Mouse (Mus musculus) embryo, embryonic 9.5 days (tissue): ENCODE measurements at regions not wholly inside any gene's neighbourhood (a gene's known extent, or its start where the extent isn't known, plus 50 kb on each side); places are given as distances from the start of the nearest gene placed in this dataset.
A peak's percentile ranks its signal among the peaks of the same experiment; 100 is the strongest.
"Not testable (repeated sequence)": the region's sequence is repeated elsewhere in the genome, so short reads cannot be mapped to it uniquely, and the experiment has no call there.

ENCODE experiments used
- DNase-seq: peaks from one replicate; pipeline ENCODE4 v3.0.0-alpha.2; 2017; ENCODE audit errors: extremely low spot score

DNA sequence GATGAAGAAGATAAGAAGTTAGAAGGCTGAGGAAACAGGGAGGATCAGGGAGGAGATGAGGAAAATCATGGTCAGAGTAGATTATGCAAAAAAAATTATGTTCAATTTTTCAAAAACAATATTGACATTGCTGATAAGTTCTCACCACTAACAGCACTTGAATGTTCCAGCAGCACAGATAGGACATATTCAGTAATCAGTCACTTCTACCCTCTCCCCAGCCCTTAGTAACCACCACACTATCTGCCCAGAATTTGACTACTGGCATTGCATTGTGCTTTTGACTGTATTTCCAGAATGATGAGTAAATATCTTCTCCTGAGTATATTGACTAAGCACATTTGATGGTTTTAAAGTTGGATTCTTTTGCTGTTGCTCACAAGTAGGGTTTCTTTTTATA lies 140.5 kb downstream of the Cdca7 start:
- DNase-seq, result no peak

DNA sequence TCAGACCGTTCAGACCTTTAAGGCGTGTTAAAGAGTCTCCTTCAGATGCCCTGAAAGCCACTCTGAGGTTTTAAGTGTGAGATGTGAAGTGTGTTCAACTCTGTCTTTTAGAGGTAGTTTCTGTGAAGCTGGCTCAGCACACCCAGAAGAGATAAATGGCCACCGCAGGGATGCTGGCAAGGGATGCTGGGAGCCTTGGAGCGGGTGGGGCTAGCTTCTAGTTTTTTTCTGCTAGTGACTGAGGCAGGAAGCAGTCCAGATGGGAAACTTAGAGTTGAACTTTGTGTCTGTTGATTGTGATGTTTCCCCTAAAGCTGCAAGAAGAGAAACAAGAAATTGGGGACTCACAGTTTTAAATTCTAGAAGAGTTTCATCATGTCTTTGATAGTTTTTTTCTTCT lies 143.5 kb downstream of the Cdca7 start:
- DNase-seq, result no peak

DNA sequence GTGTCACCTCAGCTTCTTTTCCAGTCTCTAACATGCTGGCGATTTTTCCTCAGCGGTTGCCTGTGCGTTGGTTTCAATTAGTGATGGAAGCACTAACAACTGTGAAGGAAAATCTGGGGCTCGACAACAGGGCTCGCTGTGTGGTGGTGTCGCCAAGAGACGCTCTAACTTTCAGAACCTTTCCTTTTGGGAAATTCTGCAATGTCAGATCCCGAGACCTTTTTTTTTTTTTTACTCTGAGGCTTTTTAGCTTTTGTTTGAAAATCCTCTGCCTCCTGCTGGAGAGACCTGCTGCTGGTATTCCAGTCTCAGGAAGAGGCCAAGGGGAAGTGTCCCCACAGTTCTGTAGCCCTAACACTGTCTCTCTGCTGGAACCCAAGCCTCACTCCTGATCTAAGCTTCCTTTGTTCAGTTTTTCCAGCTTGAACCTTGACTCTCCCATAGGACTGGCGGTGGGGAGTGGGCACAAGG lies 144.3 kb downstream of the Cdca7 start:
- DNase-seq, result peak; percentile 56

DNA sequence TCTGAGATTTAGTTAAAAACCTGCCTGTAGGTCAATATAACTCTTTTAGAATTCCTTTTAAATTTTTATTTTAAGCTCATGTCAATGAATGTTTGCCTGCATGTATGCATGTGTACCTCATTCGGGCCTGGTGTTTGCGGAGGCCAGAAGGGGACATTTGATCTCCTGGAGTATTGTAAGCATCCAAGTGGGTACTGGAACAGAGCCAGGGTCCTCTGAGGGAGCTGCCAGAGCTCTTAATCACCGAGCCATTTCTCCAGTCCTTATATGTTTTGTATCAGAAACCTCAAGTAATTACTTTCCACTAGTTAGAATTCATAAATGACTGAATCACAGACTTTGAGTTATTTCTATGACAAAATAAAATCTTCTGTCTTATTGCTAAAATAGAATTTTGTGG lies 152.0 kb downstream of the Cdca7 start:
- DNase-seq, result no peak

GRCm38 (mm10) chr2:72628626-72629470 lies 152.9 kb downstream of the Cdca7 start:
- DNase-seq, result no peak

DNA sequence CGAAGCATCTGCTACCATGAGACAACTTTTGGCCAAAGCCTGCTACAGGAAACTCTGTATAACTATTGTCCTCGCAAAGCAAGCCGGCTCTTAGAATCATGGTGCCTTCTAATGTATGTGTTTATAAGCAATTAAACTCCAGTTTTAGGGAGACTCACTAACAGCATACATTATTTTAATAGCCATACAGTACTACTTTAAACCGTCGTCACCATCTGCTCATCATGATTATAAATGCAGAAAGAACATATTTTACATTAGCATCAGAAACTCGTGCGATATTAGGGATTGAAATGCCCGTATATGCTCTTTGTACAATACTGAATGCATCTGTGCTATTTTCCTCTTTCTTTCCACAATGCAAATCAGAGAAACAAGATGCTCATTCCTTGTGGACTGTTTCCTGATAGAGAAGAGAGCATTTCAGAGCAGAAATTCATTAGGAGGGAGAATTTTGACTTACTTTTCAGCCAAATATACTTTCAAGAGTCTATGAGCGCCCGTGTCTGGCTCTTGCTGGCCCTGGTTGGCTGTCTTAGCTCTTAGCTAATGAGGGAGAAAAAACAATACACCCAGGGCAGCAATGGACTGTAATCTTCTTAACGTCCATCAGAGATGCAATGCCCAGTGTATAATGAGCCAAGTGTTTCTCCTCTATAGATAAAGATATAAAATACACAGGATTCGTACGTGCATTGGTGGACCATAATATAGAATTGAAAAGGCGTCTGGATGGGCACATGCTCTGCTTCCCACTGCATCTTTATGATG lies 153.9 kb downstream of the Cdca7 start:
- no peak for DNase-seq

- no peak for DNase-seq
Measured at GRCm38 (mm10) chr2:72637881-72638620, 162.1 kb downstream of the Cdca7 start.

- no peak for DNase-seq
Measured at GRCm38 (mm10) chr2:72639022-72639421, 163.1 kb downstream of the Cdca7 start.

- DNase-seq, result no peak
Measured at GRCm38 (mm10) chr2:72641228-72641627, 165.3 kb downstream of the Cdca7 start.

DNA sequence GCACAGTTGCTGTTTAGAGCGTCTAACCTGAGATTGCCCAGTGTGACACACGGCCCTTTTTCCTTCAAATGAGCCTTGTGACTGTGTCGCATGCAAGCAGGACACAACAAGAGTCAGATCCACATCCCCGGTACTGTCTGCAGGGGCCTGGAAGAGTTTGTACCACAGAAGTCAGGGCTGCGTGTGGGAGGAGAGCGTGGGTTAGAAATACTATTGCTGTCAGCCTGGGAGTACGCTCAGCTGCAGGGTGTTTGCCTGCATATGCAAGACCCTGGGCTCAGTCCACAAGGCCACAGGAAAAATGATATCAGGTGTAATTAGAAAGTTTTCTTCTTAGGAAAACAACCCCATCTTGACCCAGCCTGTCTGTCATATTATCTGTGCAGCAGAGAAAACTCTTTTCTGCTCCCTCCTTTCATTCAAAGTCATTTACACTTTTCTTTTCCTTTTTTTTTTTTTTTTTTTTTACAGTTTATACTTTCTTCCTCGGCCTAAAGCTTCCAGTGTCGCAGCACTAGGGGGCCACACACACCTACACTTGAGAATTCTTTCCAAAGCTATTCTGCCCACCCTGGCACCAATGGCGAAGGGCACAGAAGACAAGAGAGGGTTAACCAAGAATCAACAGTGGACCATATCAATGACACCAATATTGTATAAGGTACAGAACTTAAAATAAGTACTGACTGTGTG lies 168.3 kb downstream of the Cdca7 start:
- no peak for DNase-seq

- DNase-seq, result no peak
Measured at GRCm38 (mm10) chr2:72647642-72648041, 171.7 kb downstream of the Cdca7 start.

GRCm38 (mm10) chr2:72648294-72648693 lies 172.3 kb downstream of the Cdca7 start:
- no peak for DNase-seq

GRCm38 (mm10) chr2:72655864-72656263 lies 179.9 kb downstream of the Cdca7 start:
- no peak for DNase-seq

DNA sequence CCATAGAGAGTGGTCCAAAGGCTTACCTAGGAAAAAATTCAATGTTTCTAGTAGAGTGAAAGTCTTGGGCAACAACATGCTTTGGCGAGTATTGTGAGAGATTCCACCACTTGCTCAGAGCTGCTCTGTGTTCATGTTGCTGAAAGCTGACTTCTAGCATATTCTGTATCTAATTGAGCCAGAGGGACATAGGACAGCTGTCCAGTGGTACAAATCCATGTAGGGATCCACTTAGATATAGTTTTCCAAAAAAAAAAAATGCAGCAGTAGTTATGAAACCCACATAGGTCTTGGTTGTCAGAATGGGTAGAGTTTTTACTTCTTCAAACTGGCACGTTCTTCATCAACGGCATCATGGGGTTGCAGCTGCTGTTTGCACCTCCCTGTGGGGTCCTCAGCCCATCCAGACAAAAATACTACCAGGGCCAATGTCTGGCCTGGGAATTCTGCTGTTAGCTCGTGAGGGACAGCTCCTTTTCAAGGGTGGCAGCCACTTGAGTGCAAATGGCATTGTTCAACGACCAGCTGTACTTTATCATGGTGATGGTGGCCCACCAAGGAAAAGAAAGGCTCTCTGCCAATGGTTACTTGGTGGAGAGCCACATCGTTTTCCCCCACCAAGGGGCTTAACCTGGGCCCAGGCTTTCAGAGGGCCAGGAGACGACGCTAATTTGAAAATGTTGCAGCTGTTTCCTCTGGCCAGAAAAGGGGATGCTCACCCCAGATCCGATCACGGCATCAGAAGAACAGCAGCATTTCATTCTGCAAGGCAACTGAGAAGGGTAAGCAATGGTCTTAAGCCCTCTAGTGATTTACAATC lies 181.4 kb downstream of the Cdca7 start:
- no peak for DNase-seq

GRCm38 (mm10) chr2:72662396-72662795 lies 186.4 kb downstream of the Cdca7 start:
- DNase-seq, result no peak

DNA sequence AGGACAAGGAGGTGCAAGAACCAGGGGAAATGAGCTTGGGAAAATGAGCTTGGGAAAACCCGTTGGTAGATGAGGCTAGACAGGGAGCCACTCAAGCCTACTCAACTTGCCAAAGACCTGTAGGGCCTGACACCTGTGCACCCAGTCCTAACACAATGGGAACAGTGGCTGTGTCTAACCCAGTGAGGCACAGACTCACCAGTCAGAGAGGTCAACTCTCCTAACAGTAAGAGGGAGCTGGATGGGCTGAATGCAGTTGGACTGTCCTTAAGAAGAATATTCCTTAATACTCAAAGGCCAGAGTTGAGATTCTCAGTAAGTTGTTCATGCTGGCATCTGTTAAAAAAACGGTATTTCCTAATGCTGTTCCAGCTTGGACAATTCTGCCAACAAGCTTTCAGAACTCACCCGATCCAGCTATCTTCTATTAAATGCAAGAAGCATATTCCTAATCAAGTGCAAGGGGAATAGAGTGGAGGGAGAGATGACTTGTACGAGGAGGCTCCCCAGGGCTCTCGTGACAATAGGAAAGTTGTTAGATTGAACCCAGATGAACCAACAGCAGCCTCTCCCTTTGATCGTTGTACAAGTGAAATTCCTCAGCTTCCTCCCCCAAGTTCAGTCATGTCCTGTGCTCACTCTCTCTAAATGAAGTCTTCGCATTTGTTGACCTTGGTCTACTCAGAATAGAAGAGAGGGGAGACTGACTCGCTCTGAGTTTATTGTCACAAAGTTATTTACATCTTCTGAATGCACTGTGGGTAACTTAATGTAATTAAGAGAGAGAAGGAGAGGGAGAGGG lies 187.2 kb downstream of the Cdca7 start:
- DNase-seq, result no peak

DNA sequence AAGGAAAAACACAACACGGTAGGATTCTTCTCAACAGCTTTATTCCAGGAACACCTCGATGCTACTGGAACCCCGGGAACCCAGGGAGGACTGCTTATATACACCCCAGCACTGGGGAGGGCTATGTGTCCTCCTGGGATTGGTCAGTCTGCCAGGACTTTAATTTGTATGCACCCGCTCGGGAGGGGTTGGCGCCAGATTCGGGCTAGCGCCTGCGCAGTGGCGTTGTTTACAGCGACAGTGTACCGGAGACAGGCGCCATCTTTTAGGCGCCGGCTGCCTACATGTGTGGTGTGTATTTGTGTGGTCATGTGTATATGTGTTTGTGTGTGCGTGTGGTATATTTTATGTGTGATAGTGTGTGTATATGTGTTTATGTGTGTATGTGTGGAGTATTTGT lies 191.4 kb downstream of the Cdca7 start:
- not testable (repeated sequence) for DNase-seq

DNA sequence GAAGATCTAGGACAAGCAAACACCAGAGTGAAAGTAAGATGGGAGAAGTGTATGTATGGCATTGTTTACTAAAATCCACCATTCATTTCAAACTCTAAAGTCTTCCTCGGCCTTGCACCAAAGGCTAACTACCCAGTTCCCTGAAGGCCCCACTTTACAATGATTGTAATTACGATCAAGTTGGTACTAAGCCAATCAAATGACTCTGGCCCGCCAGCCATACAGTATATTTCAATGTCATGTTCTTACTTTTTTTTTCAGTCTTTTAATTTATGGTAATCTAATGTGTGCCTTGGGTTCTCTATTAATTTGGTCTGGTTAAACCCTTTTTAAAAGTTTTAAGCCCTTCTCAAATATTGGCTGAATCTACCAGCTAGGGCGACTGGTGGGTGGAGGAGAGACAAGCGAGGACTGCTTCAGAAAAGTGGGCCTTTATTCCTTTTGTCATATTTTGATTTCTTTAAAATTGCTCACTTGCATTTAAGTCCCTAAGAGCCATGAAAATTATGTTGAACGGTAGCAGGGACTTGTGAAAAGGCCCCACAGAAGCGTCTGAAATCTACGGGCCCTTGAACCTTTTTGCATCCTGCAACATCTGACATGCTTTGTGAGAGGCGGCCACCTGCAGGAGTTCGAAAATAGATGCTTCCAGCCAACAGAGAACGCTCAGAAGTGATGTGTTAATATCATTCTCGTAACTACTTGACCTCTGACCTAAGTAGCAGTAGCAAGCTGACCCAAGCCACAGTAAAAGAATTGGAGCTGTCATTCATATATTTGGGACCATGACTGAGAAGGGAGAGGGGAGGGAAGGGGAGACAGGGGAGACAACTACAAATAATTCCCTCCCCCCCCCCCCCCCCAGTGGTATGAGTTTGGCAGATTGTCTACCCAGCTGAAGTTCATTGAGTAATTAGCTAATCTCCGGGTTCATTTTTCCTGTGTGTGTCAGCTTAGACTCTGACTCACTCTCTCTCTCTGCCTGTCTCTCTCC lies 197.2 kb downstream of the Cdca7 start:
- DNase-seq, result peak; percentile 39

- peak; percentile 33 for DNase-seq
Measured at GRCm38 (mm10) chr2:72674229-72674628, 198.3 kb downstream of the Cdca7 start.
